Mouse (Mus musculus) midbrain, embryonic 11.5 days (tissue): ENCODE measurements around the gene Gm17521. TPM values are rescaled to one million over a fixed set of nuclear protein-coding genes. Genes with fewer than 3 reads are reported as not detected.
"Not testable (repeated sequence)": the region's sequence is repeated elsewhere in the genome, so short reads cannot be mapped to it uniquely, and the experiment has no call there.

Source experiments
- ATAC-seq: fragments of 200-750 bp; cut with Nextera tagmentation; 2 replicates; pipeline ENCODE4 v1.8.0; 2017; ENCODE audit warnings: moderate TSS enrichment, moderate library complexity; ENCODE audit not compliant: low FRiP score
- DNase-seq: peaks from one replicate; pipeline ENCODE4 v3.0.0; 2015; ENCODE audit warnings: low spot score; ENCODE audit errors: missing footprints
- H3K27ac ChIP-seq: fragments of 300-500 bp; sonication (generic); 2 replicates; pipeline ENCODE4 v1.5.1; 2014; ENCODE audit warnings: low read depth, low read length
- H3K27me3 ChIP-seq: fragments of 300-500 bp; sonication (generic); 2 replicates; pipeline ENCODE4 v1.6.1; 2014; ENCODE audit warnings: mild to moderate bottlenecking, low read length, moderate library complexity, mixed read lengths; ENCODE audit not compliant: control insufficient read depth, insufficient read depth
- H3K36me3 ChIP-seq: fragments of 300-500 bp; sonication (generic); 2 replicates; pipeline ENCODE4 v1.6.1; 2014; ENCODE audit warnings: mild to moderate bottlenecking, low read length, moderate library complexity, mixed read lengths; ENCODE audit not compliant: control insufficient read depth, insufficient read depth
- H3K4me1 ChIP-seq: fragments of 300-500 bp; sonication (generic); 2 replicates; pipeline ENCODE4 v1.6.1; 2014; ENCODE audit warnings: low read length; ENCODE audit not compliant: control insufficient read depth, insufficient read depth
- H3K4me2 ChIP-seq: fragments of 300-500 bp; sonication (generic); 2 replicates; pipeline ENCODE4 v1.6.1; 2014; ENCODE audit warnings: mild to moderate bottlenecking, moderate library complexity
- H3K4me3 ChIP-seq: fragments of 300-500 bp; sonication (generic); 2 replicates; pipeline ENCODE4 v1.5.1; 2014; ENCODE audit warnings: low read depth, low read length
- H3K9ac ChIP-seq: fragments of 300-500 bp; sonication (generic); 2 replicates; pipeline ENCODE4 v1.6.1; 2014; ENCODE audit warnings: low read length
- H3K9me3 ChIP-seq: fragments of 300-500 bp; sonication (generic); 2 replicates; pipeline ENCODE4 v1.6.1; 2016; ENCODE audit warnings: low read length; ENCODE audit not compliant: control insufficient read depth
- WGBS: fragments of 180-500 bp; shearing (Covaris S2); extraction: QIAGEN DNeasy Blood & Tissue Kit; methylation state at CpG from one replicate; pipeline ENCODE4 v1.1.7; 2014; 5-methylcytosine and 5-hydroxymethylcytosine counted together
- polyA plus RNA-seq: library from polyadenylated mRNA; unstranded; fragments of >200 nt; fragmentation: Nextera tagmentation; extraction: Ambion mirVana; gene quantifications from 2 replicates; pipeline ENCODE4 v1.2.1, GENCODE M21; 2014

Gm17521 gene
- polyA plus RNA-seq: not detected in 2 replicates

DNA sequence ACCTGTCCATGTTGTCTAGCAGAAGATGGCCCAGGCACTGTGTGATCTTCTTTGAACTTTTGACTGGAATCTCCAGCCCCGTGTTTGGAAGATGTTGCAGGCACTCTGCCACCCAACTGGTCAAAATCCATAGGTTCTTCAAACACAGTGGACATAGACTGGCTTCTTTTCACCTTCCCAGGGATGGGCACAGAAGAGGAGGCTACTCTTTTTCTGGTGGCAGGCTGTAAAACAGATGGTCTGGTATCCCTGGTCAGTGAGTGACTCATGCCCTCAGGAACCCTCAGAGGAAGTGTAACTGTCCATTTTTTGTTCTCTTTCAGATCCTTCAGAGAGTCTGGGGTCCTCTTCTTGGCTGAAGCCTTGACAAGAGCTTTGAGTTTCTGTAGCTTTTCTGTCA is at the start of gene Gm17521:
Gm17521 (minus strand) TSS at position 101 of the 400 bp plus-strand sequence.
- ATAC-seq, H3K4me2 ChIP-seq, H3K9ac ChIP-seq, DNase-seq, H3K4me3 ChIP-seq, H3K9me3 ChIP-seq, H3K4me1 ChIP-seq, H3K27me3 ChIP-seq, H3K36me3 ChIP-seq, H3K27ac ChIP-seq: not testable (repeated sequence)
- WGBS: 63% methylated on average over 1 of the region's 1 CpGs

DNA sequence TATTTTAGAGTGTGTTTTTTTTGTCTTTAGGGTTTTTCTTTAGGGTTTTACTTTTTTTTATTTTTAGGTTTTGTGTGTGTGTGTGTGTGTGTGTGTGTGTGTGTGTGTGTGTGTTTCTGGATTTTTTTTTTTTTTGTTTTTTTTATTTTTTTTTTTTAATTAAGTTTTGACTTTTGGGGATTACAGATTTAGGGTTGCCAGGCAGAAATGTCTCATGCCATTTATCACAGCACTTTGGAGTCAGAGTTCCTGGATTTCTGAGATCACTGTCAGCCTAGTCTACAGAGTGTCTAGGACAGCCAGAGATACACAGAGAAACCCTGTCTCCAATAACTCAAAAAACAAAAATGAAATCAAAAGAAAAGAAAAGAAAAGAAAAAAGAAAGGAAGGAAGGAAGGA is 14.5 kb upstream of the Gm17521 start:
- Histone ChIP-seq H3K4me2 (no peak overlapping the region), H3K27ac (no peak overlapping the region), H3K27me3 (no peaks in the 10 kb centered on the region), H3K4me1 (no peaks in the 10 kb centered on the region), H3K9me3 (no peaks in the 10 kb centered on the region), H3K36me3 (no peaks in the 10 kb centered on the region), H3K4me3 (no peak overlapping the region), H3K9ac (no peak overlapping the region)
- ATAC-seq (no peak), DNase-seq (no peak)

DNA sequence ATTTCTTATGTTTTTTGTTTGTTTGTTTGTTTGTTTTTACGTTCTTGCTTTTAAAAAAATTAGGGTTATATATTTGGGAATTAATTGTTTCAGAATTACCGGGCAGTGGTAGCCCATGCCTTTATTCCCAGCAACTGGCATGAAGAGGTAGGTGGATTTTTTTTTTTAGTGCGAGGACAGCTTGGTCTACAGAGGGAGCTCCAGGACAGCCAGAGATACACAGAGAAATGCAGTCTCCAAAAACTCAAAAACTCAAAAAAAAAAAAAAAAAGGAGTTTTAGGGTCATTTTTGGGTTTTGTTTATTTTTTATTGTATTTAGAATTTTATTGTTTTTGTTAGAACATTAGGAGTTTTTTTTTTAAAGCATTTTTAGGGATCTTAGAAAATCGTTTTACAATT is 14.0 kb upstream of the Gm17521 start:
- no peaks in the 10 kb centered on the region for H3K9me3 ChIP-seq
- no peak for ATAC-seq
- WGBS: 77% methylated on average over 4 of the region's 4 CpGs
- no peak overlapping the region for H3K9ac ChIP-seq
- no peaks in the 10 kb centered on the region for H3K36me3 ChIP-seq
- no peak for DNase-seq
- H3K4me1 ChIP-seq: no peaks in the 10 kb centered on the region
- no peak overlapping the region for H3K27ac ChIP-seq
- H3K4me2 ChIP-seq: no peak overlapping the region
- no peak overlapping the region for H3K4me3 ChIP-seq
- no peaks in the 10 kb centered on the region for H3K27me3 ChIP-seq

Other genes starting within 250 kb of the Gm17521 start
- 26.2 and 26.5 TPM in 2 replicates for gene Cldn34c1, start 73.8 kb upstream of the Gm17521 start, polyA plus RNA-seq
- not detected in 2 replicates for gene Srsx, start 192.8 kb upstream of the Gm17521 start, polyA plus RNA-seq
- gene Gm17577, start 217.2 kb upstream of the Gm17521 start, polyA plus RNA-seq: not detected in 2 replicates